Mouse (Mus musculus): ENCODE results near the gene Bcl2l15. TPM values are rescaled to one million over a fixed set of nuclear protein-coding genes. Genes with fewer than 3 reads are reported as not detected.

The Bcl2l15 gene
- polyA plus RNA-seq, 1 experiment from 2014 or later: 0.08 TPM

DNA sequence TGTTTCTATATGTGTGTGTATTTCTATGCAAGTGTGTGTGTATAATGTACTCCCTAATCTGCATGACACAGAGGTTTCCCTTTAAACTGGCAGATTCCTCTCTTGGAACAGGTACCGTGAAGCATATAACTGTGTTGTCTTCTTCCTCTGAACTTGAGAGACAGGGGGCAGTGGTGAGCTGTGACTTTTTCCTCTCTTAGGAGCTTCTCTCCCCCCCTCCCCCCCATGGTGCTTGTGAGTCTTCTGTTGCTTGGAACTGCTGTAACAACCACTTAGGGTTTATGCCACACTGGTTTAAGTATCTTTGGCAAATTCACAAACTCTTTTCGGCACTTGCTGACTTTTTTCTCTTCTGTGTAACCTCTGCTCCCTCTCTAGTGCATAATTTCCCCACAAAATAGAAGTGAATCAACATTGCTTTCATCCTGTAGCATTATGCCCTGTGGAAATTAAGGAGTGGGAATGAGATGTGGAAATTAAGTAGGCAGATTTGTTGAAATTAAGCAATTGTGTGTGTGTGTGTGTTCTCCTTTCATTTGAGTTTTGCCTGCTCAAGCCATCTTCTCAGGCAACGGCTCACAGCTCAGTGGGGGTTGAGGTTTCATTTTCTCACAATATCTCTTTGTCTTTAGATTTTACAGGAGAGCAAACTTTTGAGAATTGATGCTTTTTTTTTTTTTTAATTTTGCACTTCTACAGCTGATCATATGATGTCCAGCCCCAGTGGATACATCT lies 20.3 kb downstream of the Bcl2l15 start:
- Histone ChIP-seq H3K9me3 (replicated peaks; ENCODE audit: low read length) (no peaks in the 10 kb centered on the region), H3K4me3 (replicated peaks; ENCODE audit: low read depth, low read length) (no peak overlapping the region), H3K27ac (no peak overlapping the region), H3K4me2 (ENCODE audit: low read length) (no peak overlapping the region), H3K27me3 (ENCODE audit: insufficient read depth, low read length) (no peaks in the 10 kb centered on the region), H3K4me1 (replicated peaks; ENCODE audit: insufficient read depth, low read length) (no peaks in the 10 kb centered on the region), H3K36me3 (ENCODE audit: insufficient read depth, low read length) (no peaks in the 10 kb centered on the region), H3K9ac (ENCODE audit: low read depth, low read length) (no peak overlapping the region)
- WGBS: 60% methylated on average over 3 of the region's 3 CpGs
- ATAC-seq (replicated peaks; ENCODE audit: low FRiP score, low read depth) (no peak), DNase-seq (ENCODE audit: low spot score) (peak; percentile 32)
- TF ChIP-seq CTCF (IDR thresholded peaks at IDR 0.05; ENCODE audit: low read depth): peak; percentile 63

DNA sequence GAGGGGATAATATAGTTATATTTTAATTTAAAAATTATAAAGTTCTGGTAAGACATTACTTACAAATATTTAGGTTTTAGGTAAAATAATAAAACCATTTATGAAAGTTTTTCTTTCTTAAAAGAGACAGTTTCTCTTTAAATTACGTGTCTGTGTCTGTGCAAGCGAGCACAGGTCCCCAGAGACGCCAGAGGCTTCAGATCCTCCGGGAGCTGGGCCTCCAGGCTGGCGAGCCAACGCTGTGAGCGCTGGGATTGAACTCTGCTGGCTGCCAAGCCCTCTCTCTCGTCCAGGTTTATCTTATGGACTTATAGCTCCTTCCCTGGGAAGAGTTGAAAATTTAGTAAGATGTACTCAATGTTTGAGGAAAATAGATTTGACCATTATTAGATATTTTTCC lies 21.4 kb downstream of the Bcl2l15 start:
- no peak overlapping the region for H3K27ac ChIP-seq
- H3K4me1 ChIP-seq (replicated peaks; ENCODE audit: insufficient read depth, low read length): no peaks in the 10 kb centered on the region
- DNase-seq (ENCODE audit: low spot score) (no peak), ATAC-seq (replicated peaks; ENCODE audit: low FRiP score, low read depth) (no peak)
- H3K4me3 ChIP-seq (replicated peaks; ENCODE audit: low read depth, low read length): no peak overlapping the region
- H3K4me2 ChIP-seq (ENCODE audit: low read length): no peak overlapping the region
- H3K9ac ChIP-seq (ENCODE audit: low read depth, low read length): no peak overlapping the region
- H3K9me3 ChIP-seq (replicated peaks; ENCODE audit: low read length): no peaks in the 10 kb centered on the region
- no peak for TF ChIP-seq CTCF (IDR thresholded peaks at IDR 0.05; ENCODE audit: low read depth)
- no peaks in the 10 kb centered on the region for H3K27me3 ChIP-seq (ENCODE audit: insufficient read depth, low read length)
- H3K36me3 ChIP-seq (ENCODE audit: insufficient read depth, low read length): no peaks in the 10 kb centered on the region
- 51% methylated on average over 8 of the region's 8 CpGs for WGBS

DNA sequence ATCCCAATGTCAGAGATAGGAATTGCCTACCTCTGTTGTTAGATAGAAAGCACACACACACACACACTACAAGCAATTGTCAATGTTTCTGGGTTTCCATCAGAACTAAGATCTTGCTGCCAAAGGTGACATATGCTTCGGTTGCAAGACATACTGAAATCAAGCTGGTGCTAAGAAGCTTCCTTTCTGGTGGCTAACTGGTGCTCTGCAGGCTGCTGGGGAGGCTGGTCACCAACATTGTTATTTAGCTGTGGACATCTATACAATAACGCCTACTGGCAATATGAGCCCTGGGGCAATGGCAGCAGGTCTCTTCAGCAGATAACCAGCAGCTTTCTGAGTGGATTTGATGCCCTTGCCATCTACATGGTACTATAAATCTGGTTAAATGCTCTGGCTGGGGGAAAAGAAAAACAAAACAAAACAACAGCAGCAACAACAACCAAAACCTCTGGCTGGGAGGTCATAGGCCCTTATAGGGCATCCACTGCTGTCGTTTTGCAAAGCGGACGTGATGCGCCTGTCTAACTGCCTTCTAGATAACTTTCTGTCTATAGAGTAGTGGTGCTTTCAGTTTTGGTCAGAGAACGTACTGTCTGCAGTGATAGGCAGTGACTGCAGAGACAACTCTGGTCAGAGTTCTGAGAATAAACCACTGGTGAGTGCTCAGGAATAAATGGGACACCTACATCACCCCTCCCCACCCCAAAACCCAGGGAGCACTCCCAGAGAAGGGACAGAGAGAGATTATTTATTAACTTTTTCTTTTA lies 24.8 kb downstream of the Bcl2l15 start:
- ATAC-seq (replicated peaks; ENCODE audit: low FRiP score, low read depth): no peak
- Histone ChIP-seq H3K27me3 (ENCODE audit: insufficient read depth, low read length) (no peaks in the 10 kb centered on the region), H3K9me3 (replicated peaks; ENCODE audit: low read length) (no peaks in the 10 kb centered on the region), H3K27ac (no peak overlapping the region), H3K4me3 (replicated peaks; ENCODE audit: low read depth, low read length) (no peak overlapping the region), H3K4me2 (ENCODE audit: low read length) (no peak overlapping the region), H3K9ac (ENCODE audit: low read depth, low read length) (no peak overlapping the region), H3K4me1 (replicated peaks; ENCODE audit: insufficient read depth, low read length) (no peaks in the 10 kb centered on the region), H3K36me3 (ENCODE audit: insufficient read depth, low read length) (no peaks in the 10 kb centered on the region)
- TF ChIP-seq CTCF (IDR thresholded peaks at IDR 0.05; ENCODE audit: low read depth): no peak
- WGBS: 85% methylated on average over 7 of the region's 7 CpGs
- DNase-seq (ENCODE audit: low spot score): no peak

DNA sequence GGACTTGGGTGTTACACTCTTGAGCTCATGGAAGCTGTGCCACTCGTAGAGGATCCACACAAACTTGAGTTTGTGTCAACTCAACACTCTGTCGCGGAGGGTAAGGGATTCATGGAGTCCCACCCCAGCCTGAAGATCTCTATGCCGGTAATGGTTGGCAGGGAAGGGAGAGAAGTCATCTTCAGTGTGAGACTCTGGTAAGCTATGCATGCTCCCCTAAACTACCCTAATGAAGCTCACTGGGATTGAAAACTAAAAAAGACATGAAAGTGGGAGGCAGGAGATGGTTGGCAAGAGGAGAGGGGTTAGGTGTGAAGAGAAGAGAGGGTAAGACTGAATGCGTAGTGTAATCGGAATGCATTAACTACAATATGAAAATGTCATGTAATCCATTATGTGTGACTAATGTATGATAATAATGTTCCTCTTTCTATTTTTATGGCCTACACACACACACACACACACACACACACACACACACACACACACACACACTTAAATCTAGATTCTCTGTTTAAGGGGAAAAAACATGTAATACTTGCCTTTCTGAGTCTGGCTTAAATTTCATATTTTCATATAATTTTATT lies 25.7 kb downstream of the Bcl2l15 start:
- WGBS: 93% methylated on average over 6 of the region's 6 CpGs
- TF ChIP-seq CTCF (IDR thresholded peaks at IDR 0.05; ENCODE audit: low read depth): no peak

DNA sequence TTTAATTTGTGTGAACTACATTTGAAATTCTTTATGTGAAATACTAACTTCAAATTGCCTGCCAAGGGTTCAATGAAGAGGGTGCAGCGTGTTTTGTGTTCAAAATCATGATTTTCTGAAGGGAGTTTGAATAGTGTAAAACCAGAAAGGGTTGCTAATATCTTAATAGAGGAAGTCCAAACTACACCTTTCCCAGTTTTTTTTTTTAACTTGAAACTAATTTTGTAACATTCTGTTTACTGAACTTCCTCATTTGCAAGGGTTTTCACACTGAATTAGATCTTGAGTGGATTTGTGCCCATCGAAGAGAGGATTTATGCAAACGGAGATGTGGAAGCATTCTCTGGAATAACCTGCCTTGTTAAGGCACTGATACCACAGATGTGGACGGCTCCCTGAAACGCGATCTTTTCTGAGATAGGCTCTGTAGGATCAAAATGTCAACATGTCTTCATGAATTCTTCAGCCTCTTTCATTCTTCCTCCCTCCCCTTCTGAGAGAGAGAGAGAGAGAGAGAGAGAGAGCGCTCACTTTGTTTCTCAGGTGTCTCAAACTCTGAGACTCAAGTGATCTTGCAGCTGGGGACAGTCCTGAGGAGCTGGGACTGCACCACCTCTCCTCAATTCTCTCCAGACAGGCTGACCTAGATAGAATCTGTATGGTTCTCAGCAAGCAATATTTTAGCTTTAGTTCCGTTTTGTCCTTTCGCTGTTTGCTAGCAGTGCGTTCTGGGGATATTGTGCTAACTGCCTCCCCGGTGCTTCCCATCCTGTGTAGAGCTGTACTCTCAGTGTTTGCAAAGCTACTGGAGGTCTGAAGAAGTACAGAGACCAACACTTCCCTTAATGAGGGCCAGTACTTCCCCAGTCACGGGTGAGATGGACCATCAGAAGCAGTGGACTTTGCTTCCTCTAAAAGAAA lies 26.7 kb downstream of the Bcl2l15 start, which contains the start of gene Ptpn22:
Gene Ptpn22 (plus strand): TSS at position 915 of the 921 bp plus-strand sequence.
- no peak within 1 kb of the TSS for H3K4me2 ChIP-seq (ENCODE audit: low read length)

More for the DNA sequence above, 25.7 kb downstream of the Bcl2l15 start:
- DNase-seq (ENCODE audit: low spot score) (no peak), ATAC-seq (replicated peaks; ENCODE audit: low FRiP score, low read depth) (no peak)
- Histone ChIP-seq H3K4me2 (ENCODE audit: low read length) (no peak overlapping the region), H3K4me3 (replicated peaks; ENCODE audit: low read depth, low read length) (no peak overlapping the region), H3K4me1 (replicated peaks; ENCODE audit: insufficient read depth, low read length) (no peaks in the 10 kb centered on the region), H3K9ac (ENCODE audit: low read depth, low read length) (no peak overlapping the region), H3K27me3 (ENCODE audit: insufficient read depth, low read length) (no peaks in the 10 kb centered on the region), H3K27ac (no peak overlapping the region), H3K9me3 (replicated peaks; ENCODE audit: low read length) (no peaks in the 10 kb centered on the region), H3K36me3 (ENCODE audit: insufficient read depth, low read length) (no peaks in the 10 kb centered on the region)

More for the DNA sequence above, 26.7 kb downstream of the Bcl2l15 start, which contains the start of gene Ptpn22:
- DNase-seq (ENCODE audit: low spot score) (no peak), ATAC-seq (replicated peaks; ENCODE audit: low FRiP score, low read depth) (no peak)
- H3K27ac ChIP-seq: peak within 1 kb of the TSS; percentile 19; the same call in 1 of the 2 replicates
- no peaks in the 10 kb centered on the region for H3K9me3 ChIP-seq (replicated peaks; ENCODE audit: low read length)
- H3K9ac ChIP-seq (ENCODE audit: low read depth, low read length): no peak within 1 kb of the TSS
- WGBS: 66% methylated on average over 12 of the region's 12 CpGs
- no peaks in the 10 kb centered on the region for H3K27me3 ChIP-seq (ENCODE audit: insufficient read depth, low read length)
- no peak within 1 kb of the TSS for H3K4me3 ChIP-seq (replicated peaks; ENCODE audit: low read depth, low read length)
- no peaks in the 10 kb centered on the region for H3K36me3 ChIP-seq (ENCODE audit: insufficient read depth, low read length)
- no peaks in the 10 kb centered on the region for H3K4me1 ChIP-seq (replicated peaks; ENCODE audit: insufficient read depth, low read length)
- TF ChIP-seq CTCF (IDR thresholded peaks at IDR 0.05; ENCODE audit: low read depth): no peak
